Mouse (Mus musculus) liver, embryonic 15.5 days (tissue): ENCODE measurements around the gene Zfp871. TPM values are rescaled to one million over a fixed set of nuclear protein-coding genes. Genes with fewer than 3 reads are reported as not detected.

Experiments
- ATAC-seq: fragments of 200-750 bp; cut with Nextera tagmentation; 2 replicates; pipeline ENCODE4 v1.8.0; 2017; ENCODE audit warnings: moderate number of reproducible peaks, mild to moderate bottlenecking, moderate library complexity; ENCODE audit not compliant: insufficient read depth
- H3K27ac ChIP-seq: fragments of 300-500 bp; sonication (generic); replicated peaks from 2 replicates; pipeline ENCODE4 v1.5.1; 2015; ENCODE audit warnings: mild to moderate bottlenecking, inconsistent platforms
- H3K27me3 ChIP-seq: fragments of 300-500 bp; sonication (generic); 2 replicates; pipeline ENCODE4 v1.6.1; 2015; ENCODE audit warnings: mild to moderate bottlenecking, inconsistent platforms
- H3K36me3 ChIP-seq: fragments of 300-500 bp; sonication (generic); replicated peaks from 2 replicates; pipeline ENCODE4 v1.6.1; 2015; ENCODE audit warnings: moderate library complexity, mild to moderate bottlenecking, inconsistent platforms
- H3K4me1 ChIP-seq: fragments of 300-500 bp; sonication (generic); replicated peaks from 2 replicates; pipeline ENCODE4 v1.6.1; 2015; ENCODE audit warnings: inconsistent platforms
- H3K4me2 ChIP-seq: fragments of 300-500 bp; sonication (generic); 2 replicates; pipeline ENCODE4 v1.6.1; 2015; ENCODE audit warnings: moderate library complexity, mild to moderate bottlenecking, inconsistent platforms
- H3K4me3 ChIP-seq: fragments of 300-500 bp; sonication (generic); replicated peaks from 2 replicates; pipeline ENCODE4 v1.5.1; 2015; ENCODE audit warnings: mild to moderate bottlenecking, inconsistent platforms
- H3K9ac ChIP-seq: fragments of 300-500 bp; sonication (generic); 2 replicates; pipeline ENCODE4 v1.6.1; 2015; ENCODE audit warnings: moderate library complexity, mild to moderate bottlenecking, inconsistent platforms
- H3K9me3 ChIP-seq: fragments of 300-500 bp; sonication (generic); replicated peaks from 2 replicates; pipeline ENCODE4 v1.6.1; 2016; ENCODE audit warnings: inconsistent platforms
- WGBS: fragments of 180-500 bp; shearing (Covaris S2); methylation state at CpG from one replicate; pipeline ENCODE4 v1.1.7; 2015; ENCODE audit warnings: mixed read lengths; ENCODE audit not compliant: insufficient replicate concordance; 5-methylcytosine and 5-hydroxymethylcytosine counted together
- polyA plus RNA-seq: library from polyadenylated mRNA; unstranded; fragments of >200 nt; fragmentation: Nextera tagmentation; extraction: Ambion mirVana; gene quantifications from 2 replicates; pipeline ENCODE4 v1.2.1, GENCODE M21; 2015

Gene Zfp871
- polyA plus RNA-seq, 1 experiment from 2014 or later, result 8.4 TPM

DNA sequence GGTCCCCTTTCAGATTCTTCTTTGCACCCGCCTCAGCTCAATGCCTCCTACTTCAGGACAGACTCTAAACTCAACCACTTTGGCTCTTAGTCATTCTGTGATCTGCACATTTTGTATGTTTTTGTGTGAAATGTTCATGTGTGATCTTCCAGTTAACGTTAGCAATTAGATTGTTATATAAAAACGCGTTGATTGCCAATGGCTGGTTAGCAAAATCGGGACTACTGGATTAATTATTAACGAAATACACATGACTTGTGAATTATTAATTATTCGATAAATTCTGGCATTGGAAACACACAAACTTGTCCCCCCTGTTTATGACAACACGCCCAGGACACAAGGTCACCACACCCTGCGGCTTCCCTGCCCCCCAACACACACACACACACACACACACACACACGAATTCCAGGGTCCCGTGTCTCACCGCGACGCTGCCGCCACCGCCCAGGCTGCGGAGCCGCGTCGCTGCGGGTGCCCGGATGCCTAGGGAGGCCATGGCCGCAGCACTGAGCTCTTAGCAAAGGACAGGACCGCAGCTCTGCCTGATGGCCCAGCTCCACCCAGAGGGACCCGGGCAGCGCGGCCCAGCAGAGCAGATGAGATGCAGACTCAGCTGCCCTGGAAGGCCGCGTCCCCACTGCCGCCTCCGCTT, 522 bp downstream of the Zfp871 start:
- under 1% methylated on average over 31 of the region's 31 CpGs for WGBS
- Histone ChIP-seq H3K4me3 (peak overlapping the region; percentile 87), H3K27me3 (no peaks in the 10 kb centered on the region), H3K4me2 (peak overlapping the region; percentile 78), H3K9ac (peak overlapping the region; percentile 88), H3K27ac (peak overlapping the region; percentile 94), H3K36me3 (peaks cover 39% of the 10 kb centered on the region), H3K4me1 (peaks cover 26% of the 10 kb centered on the region), H3K9me3 (no peaks in the 10 kb centered on the region)
- peak; percentile 93 for ATAC-seq

DNA sequence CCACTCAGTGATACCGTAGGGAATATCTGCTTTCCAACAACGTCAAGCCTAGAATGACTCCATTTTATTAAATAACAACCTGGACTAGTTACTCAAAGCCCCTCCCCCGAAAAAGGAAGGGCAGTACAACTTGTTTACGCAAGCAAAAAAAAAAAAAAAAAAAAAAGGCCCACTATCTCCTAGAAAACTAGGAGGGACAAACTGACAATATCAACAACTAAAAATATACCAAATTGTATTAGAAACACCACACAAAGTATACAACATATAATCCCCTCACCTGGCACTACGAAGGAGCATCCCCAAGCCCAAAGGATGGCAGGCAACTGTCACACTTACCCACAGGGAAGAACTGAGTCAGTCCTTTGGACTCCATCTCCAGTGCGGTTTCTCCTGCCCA, 1.1 kb downstream of the Zfp871 start:
- ATAC-seq, result no peak
- Histone ChIP-seq H3K4me1 (peaks cover 26% of the 10 kb centered on the region), H3K27ac (peak overlapping the region; percentile 94), H3K27me3 (no peaks in the 10 kb centered on the region), H3K36me3 (peaks cover 39% of the 10 kb centered on the region), H3K4me3 (peak overlapping the region; percentile 87), H3K9me3 (no peaks in the 10 kb centered on the region), H3K4me2 (peak overlapping the region; percentile 78), H3K9ac (peak overlapping the region; percentile 88)
- WGBS, result 46% methylated on average over 6 of the region's 6 CpGs

DNA sequence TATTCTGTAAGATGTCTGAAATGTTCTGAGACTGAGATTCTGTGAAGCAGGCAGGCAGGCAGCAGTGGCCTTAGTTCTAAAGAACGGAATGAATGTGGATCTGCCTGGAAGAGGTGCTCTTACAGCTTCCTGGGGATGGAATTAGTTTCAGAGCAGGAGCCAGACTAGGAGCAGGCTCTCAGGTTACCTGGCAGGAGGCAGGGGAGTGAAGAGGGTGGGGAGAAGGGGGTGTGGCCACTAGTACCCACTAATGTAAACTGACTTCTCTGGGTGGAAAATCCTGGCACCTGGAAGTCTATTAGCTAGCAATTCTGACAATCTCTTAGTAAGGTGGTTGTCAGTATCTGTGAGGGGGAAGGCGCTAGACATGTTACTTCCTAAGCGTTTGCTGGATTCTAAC, 2.4 kb downstream of the Zfp871 start:
- no peaks in the 10 kb centered on the region for H3K27me3 ChIP-seq
- H3K9me3 ChIP-seq, result no peaks in the 10 kb centered on the region
- peaks cover 26% of the 10 kb centered on the region for H3K4me1 ChIP-seq
- no peak overlapping the region for H3K4me2 ChIP-seq
- H3K36me3 ChIP-seq, result peaks cover 41% of the 10 kb centered on the region
- no peak overlapping the region for H3K9ac ChIP-seq
- no peak overlapping the region for H3K27ac ChIP-seq
- H3K4me3 ChIP-seq, result no peak overlapping the region
- WGBS, result 91% methylated on average over 3 of the region's 3 CpGs
- ATAC-seq, result no peak

DNA sequence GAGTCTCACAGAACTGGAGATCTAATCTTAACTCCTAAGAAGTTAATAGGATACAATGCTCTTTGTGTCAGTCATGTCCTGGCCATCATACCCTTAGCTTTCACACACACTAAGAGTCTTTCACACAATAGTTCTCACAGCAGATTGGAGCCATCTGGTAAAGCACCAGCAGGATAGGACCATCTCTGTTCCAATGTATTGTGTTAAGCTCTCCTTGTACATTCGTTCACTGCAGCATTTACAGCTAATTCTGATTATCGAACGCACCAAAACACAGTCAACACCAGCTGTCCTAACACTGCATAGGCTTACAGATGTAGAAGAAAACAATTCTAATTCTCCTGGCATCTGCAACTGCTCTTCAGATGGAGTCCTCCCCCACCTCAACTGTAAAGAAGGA, 10.5 kb downstream of the Zfp871 start:
- H3K36me3 ChIP-seq, result peaks cover 78% of the 10 kb centered on the region
- no peak overlapping the region for H3K9ac ChIP-seq
- no peaks in the 10 kb centered on the region for H3K27me3 ChIP-seq
- no peak overlapping the region for H3K4me2 ChIP-seq
- no peaks in the 10 kb centered on the region for H3K9me3 ChIP-seq
- no peak overlapping the region for H3K27ac ChIP-seq
- peaks cover 6% of the 10 kb centered on the region; the same call in 1 of the 2 replicates for H3K4me1 ChIP-seq
- WGBS, result 93% methylated on average over 3 of the region's 3 CpGs
- no peak overlapping the region for H3K4me3 ChIP-seq
- no peak for ATAC-seq

DNA sequence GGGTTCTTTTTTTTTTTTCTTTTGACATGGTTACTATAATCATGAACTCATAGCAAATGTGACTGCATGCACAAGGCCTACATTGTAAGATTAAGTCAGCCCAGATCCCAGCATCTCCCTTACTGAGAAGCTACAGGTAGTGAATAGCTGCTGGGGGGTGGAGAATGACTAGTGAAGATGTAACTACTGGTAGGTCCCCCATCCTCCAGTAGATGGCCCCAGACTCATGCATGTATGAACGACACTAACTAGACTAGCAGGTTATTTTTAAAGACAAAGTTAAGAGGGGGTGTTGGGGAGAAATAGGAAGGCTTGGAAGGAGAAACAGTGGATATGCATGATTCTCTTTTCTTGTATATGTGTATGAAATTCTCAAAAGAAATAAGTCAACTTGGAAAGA, 16.9 kb downstream of the Zfp871 start:
- ATAC-seq, result no peak
- peaks cover 91% of the 10 kb centered on the region for H3K36me3 ChIP-seq
- 71% methylated on average over 1 of the region's 1 CpGs for WGBS
- no peak overlapping the region for H3K9ac ChIP-seq
- H3K4me1 ChIP-seq, result no peaks in the 10 kb centered on the region
- H3K27me3 ChIP-seq, result no peaks in the 10 kb centered on the region
- no peaks in the 10 kb centered on the region for H3K9me3 ChIP-seq
- H3K27ac ChIP-seq, result no peak overlapping the region
- no peak overlapping the region for H3K4me3 ChIP-seq
- no peak overlapping the region for H3K4me2 ChIP-seq

DNA sequence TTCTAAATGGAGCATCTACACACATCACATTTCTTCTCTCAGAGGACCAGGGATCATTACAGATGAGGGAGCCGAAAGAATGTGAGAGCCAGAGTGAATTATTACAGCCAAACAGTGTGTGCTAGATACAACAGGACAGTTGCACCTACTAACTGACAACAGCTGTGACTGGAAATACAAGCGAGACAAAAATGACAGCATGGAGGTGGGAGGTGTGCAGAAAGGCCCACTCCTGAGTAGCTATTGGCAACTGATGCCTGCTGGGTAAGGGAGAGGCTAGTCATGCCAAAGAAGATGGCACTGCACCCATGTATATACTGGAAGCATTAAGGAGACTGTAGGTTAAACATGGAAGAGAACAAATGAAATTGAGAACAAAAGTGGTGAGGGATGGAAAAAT, 21.7 kb downstream of the Zfp871 start:
- no peaks in the 10 kb centered on the region for H3K27me3 ChIP-seq
- WGBS, result 87% methylated on average over 2 of the region's 2 CpGs
- no peaks in the 10 kb centered on the region for H3K9me3 ChIP-seq
- H3K4me1 ChIP-seq, result no peaks in the 10 kb centered on the region
- ATAC-seq, result no peak
- peaks cover 67% of the 10 kb centered on the region for H3K36me3 ChIP-seq
- H3K4me3 ChIP-seq, result no peak overlapping the region
- H3K27ac ChIP-seq, result no peak overlapping the region
- no peak overlapping the region for H3K9ac ChIP-seq
- H3K4me2 ChIP-seq, result no peak overlapping the region

DNA sequence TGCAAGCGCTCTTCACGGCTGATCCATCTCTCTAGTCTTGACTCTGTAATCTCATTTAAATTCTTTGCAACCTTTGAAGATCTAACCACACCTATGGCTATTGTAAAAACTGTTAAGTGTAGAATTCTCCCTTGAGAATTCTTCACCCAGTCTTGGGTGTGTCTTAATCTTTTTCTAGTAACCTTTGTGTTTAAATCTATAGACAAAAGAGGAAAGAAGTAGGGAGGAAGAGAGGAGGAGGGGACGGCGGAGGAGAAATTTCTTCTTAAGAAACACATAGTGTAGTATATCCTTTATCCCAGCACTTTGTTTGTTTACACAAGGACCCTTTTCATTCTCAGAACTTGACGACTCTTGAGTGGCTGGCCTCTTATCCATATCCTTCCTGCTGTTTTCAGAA, 30.8 kb downstream of the Zfp871 start:
- WGBS, result 44% methylated on average over 5 of the region's 5 CpGs
- Histone ChIP-seq H3K27ac (no peak overlapping the region), H3K36me3 (no peaks in the 10 kb centered on the region), H3K4me3 (no peak overlapping the region), H3K4me1 (no peaks in the 10 kb centered on the region), H3K27me3 (no peaks in the 10 kb centered on the region), H3K9me3 (no peaks in the 10 kb centered on the region), H3K4me2 (no peak overlapping the region), H3K9ac (no peak overlapping the region)
- no peak for ATAC-seq

DNA sequence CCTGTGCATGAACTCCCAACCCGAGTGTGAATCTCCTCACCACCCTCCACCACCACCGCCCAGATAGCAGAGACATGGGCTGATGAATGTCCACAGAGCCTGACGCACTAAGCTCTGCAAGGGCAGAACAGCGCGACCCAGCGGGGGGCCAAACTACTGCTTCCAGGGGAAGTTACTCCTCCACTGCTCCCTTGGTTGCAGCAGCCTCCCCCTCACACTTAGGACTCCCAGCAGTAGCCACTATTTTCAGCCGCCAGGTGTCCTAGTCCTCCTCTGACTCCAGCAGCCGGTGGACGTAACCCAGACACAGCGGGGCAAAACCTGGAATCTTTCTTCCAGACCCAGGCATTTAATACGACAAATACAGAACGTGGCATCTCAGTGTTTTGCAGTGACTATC, 34.5 kb downstream of the Zfp871 start:
- Histone ChIP-seq H3K36me3 (no peaks in the 10 kb centered on the region), H3K4me3 (no peak overlapping the region), H3K9me3 (no peaks in the 10 kb centered on the region), H3K4me1 (no peaks in the 10 kb centered on the region), H3K4me2 (no peak overlapping the region), H3K9ac (no peak overlapping the region), H3K27me3 (no peaks in the 10 kb centered on the region), H3K27ac (no peak overlapping the region)
- WGBS, result 24% methylated on average over 12 of the region's 12 CpGs
- no peak for ATAC-seq

DNA sequence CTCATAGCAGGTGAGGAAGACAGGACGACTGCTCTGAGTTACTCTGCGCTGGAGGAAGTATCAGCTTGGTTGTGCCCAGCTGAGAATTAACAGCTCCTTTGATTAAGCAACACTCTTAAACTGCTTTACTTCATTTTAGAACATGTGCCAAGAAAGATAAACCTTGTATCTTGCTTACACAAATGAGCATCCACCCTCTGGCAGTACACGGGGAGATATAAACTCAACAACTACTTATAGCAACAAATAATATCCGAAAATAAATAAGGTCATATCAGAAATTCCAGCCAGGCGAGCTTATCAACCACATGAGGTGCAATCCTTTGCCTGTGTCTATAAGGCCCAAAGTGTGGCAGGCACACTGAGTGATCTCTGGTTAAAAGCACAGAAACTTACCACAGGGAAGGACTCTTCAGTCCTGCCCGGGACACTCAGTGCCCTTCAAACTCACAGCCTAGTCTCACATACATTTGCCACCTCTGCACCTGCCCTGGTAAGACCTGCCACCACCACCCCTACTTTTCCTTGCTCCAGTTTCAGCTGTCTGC, 35.2 kb downstream of the Zfp871 start:
- WGBS, result 37% methylated on average over 6 of the region's 6 CpGs
- H3K9ac ChIP-seq, result no peak overlapping the region
- no peaks in the 10 kb centered on the region for H3K4me1 ChIP-seq
- H3K27me3 ChIP-seq, result no peaks in the 10 kb centered on the region
- no peaks in the 10 kb centered on the region for H3K9me3 ChIP-seq
- no peak overlapping the region for H3K4me3 ChIP-seq
- H3K4me2 ChIP-seq, result no peak overlapping the region
- ATAC-seq, result peak; percentile 18; the same call in 1 of the 2 replicates
- no peak overlapping the region for H3K27ac ChIP-seq
- no peaks in the 10 kb centered on the region for H3K36me3 ChIP-seq

DNA sequence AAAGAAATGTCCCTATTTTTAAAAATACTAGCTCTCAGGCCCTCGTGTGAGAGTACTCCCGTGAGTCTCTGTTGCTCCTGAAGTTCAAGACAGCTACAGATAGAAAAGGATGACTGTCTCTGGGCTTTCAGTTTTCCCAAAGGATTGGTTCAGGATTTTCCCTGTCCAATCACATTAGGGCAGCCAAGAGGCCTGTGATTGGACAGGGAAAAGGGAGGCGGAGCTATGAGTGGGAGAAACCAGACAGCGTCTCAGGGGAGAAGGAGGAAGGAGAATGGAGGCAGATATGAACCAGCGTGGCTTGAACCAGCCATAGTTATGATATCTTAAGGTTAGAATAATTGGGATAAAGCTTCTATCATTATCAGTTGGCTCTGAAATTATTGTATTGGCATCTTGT, 37.5 kb downstream of the Zfp871 start:
- Histone ChIP-seq H3K27ac (no peak overlapping the region), H3K27me3 (no peaks in the 10 kb centered on the region), H3K9ac (no peak overlapping the region), H3K4me2 (no peak overlapping the region), H3K36me3 (no peaks in the 10 kb centered on the region), H3K9me3 (no peaks in the 10 kb centered on the region), H3K4me3 (no peak overlapping the region), H3K4me1 (no peaks in the 10 kb centered on the region)
- no peak for ATAC-seq
- 37% methylated on average over 5 of the region's 5 CpGs for WGBS

DNA sequence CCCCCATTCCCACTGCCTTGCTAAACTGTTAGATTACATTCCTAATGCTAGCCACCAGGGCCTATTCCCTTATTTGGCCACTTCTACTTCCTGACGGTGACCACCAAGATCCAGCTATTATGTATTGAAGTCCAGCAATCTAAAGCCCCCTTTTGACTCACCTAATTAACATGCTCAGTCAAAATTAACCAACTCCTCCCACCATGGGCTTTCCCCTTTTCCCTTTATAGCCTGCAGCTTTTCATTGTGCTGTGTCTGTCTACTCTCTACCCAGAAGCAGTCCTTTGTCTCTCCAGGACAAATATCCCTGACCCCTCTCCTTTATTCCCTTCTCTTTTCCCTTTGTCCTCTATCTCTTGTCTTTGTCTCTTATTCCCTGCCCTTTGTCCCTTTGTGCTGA, 47.0 kb downstream of the Zfp871 start:
- ATAC-seq, result no peak
- Histone ChIP-seq H3K4me2 (no peak overlapping the region), H3K4me3 (no peak overlapping the region), H3K9me3 (no peaks in the 10 kb centered on the region), H3K27me3 (no peaks in the 10 kb centered on the region), H3K27ac (no peak overlapping the region), H3K36me3 (no peaks in the 10 kb centered on the region), H3K4me1 (no peaks in the 10 kb centered on the region), H3K9ac (no peak overlapping the region)
- 40% methylated on average over 1 of the region's 1 CpGs for WGBS

DNA sequence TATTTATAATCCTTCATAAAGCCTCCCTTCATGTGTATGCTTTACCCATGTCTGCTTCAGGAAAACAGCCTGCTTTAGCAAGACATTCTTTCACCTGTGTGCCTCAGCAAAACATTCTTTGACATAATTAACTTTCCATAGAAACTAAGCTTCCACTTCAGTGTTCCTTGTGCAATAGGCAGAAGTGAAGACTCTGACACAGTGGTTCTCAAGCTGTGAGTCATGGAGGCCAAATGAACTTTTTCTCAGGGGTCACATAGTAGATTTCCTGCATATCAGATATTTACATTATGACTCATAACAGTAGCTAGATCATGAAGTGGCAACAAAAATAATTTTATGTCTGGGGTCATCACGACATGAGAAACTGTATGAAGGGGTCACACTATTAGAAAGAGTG, 49.7 kb downstream of the Zfp871 start:
- WGBS, result 61% methylated on average over 1 of the region's 1 CpGs
- Histone ChIP-seq H3K9ac (no peak overlapping the region), H3K27me3 (no peaks in the 10 kb centered on the region), H3K9me3 (no peaks in the 10 kb centered on the region), H3K36me3 (no peaks in the 10 kb centered on the region), H3K27ac (no peak overlapping the region), H3K4me2 (no peak overlapping the region), H3K4me3 (no peak overlapping the region), H3K4me1 (no peaks in the 10 kb centered on the region)
- ATAC-seq, result no peak
